Mouse (Mus musculus) R1 (cell line): ENCODE measurements around the gene Ifitm10.
A peak's percentile ranks its signal among the peaks of the same experiment; 100 is the strongest.
"Not testable (repeated sequence)": the region's sequence is repeated elsewhere in the genome, so short reads cannot be mapped to it uniquely, and the experiment has no call there.

ENCODE experiments used
- DNase-seq: peaks from one replicate; pipeline ENCODE4 v3.0.0-alpha.2; 2018; ENCODE audit warnings: low read depth, low spot score

The Ifitm10 gene

DNA sequence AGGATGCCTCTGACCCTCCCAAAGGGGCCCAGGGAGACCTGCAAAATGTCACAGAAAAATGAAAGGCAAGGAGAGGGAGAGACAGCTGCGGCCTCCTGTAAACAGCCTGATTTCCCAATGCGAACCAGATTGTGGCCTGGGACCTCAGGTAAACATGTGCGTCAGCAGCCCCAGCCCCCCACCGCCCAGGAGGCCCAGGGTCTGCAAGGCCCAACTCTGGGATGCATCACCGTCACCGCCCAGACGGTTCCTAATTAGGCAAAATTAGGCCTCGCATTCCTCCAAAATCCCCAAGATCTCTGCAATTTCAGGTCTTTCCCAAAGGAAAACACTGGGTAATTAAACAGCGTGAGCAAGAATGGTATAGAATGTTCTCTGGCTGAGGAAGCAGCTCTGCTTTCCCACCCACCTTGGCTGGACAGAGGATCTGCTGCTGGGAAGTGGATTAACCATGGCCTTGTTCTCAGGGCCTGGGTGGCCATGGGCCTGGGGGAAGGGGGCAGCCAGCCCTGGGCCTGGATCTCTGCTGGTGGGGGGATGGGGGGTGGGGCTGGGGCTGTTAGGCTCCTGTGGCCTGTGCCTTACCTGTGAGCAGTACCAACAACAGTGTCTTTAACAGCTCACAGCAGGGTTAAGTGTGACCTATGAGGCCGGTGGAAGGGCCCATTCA lies 51.8 kb downstream of the Ifitm10 start:
- not testable (repeated sequence) for DNase-seq

DNA sequence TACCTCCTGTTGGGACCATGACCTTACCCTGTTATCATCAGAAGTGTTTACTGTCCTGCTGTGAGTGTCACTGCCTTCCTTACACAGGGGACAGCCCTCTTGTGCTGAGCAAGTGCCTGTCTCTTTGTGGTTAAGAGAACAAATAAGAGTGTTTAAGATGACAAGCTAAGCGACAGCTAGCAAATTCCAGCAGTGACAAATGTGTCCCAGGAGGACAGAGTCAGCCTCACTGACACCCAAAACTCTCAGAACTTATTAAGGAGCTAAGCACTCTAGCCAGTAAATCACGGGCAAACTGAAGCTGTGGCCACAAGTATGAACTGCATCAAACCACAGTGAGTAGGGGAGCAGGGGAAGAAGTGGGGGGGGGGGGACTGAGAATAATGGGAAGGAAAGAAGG lies 52.6 kb downstream of the Ifitm10 start:
- DNase-seq = no peak

DNA sequence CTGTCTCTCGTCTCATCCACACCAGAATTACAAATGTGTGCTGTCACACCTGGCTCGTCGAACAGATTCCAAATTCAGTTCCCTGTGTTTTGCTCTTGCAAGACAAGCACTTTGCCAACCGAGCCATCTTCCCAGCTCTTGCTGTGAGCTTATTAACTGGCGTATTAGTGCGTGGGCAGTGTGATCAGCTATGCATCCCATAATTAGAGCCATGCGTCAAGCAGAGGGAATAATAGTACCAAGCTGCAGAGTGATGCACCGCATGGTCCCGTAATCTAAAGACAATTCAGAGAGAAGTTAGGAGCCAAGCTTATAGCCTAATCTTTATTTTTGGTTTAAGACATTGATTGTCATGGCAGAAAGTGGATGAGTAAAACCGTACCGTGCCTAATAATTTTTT lies 54.4 kb downstream of the Ifitm10 start:
- DNase-seq = no peak

DNA sequence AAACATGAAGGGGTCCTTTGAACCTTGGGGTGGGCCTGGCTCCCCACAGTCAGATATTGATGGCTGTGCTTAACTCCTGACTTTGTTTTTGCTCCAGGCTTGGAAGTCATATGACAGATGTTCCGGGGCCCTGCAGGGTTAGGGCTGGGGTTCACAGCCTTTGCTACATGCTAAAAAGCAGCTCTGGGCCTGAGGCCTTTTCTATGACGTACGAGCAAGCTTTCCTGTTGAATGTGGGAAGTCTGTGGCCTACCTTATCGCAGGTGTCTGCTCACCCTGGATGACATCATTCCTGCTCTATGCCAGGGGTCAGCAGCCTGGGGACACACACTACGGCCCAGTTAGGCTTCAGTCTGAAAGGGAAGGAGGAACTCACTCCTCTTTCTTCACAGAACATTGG lies 56.3 kb downstream of the Ifitm10 start:
- DNase-seq = no peak

DNA sequence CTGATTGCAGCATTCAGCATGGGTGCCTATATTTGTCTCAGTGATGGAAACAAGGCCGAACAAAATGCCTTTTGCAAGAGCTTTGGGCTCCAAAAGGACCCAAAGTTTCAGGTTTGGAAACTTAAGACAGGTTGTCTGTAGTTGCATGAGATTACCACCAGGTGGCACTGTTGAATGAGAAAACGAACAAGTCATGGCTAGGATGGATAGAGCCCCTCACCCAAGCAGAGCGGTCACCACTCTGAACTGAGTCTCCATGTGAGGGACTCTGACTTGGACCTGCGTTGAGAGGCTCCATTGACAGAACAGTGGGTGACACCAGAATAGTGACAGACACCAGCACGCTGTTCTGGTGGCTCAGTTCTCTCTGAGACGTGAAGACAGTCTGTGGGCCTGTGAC lies 57.0 kb downstream of the Ifitm10 start:
- DNase-seq = peak; percentile 58

DNA sequence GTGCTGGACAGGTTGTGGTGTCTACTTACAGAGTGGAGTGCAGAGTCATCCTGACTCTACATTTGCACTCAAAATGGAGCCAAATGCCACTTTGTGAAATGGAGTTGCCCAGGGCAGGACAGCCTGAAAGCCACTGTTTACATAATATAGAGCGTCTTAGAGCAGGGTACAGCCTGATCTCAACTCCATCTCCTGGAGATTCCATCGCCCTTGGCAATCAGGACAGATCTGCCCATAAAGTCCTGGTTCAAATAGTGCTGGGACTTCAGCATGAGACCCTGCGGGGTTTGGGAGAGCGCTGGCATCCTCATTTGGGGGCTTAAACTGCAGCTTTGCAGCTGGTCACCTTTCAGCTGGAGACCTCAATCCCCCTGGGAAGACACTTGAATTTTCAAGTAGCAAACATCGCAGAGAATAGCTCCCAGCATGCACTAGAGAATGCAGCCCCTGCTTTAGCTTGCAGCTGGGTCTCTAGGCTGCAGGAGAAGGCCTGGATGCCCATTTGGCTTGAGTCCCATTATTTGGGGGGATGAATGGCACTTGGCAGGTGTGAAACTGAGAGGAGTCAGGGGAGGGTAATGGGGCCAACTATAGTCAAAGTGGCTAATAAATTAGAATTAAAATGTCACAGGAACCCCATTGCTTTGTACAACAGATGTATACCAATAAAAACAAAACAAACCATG lies 58.8 kb downstream of the Ifitm10 start:
- no peak for DNase-seq

DNA sequence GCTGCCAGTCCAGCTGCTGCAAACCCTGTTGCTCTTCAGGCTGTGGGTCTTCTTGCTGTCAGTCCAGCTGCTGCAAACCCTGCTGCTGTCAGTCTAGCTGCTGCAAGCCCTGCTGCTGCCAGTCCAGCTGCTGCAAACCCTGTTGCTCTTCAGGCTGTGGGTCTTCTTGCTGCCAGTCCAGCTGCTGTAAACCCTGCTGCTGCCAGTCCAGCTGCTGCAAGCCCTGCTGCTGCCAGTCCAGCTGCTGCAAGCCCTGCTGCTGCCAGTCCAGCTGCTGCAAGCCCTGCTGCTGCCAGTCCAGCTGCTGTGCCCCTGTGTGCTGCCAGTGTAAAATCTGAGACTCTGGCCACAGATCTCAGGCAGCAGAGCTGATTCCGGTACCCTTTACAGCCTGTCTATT lies 69.6 kb downstream of the Ifitm10 start:
- DNase-seq = not testable (repeated sequence)

DNA sequence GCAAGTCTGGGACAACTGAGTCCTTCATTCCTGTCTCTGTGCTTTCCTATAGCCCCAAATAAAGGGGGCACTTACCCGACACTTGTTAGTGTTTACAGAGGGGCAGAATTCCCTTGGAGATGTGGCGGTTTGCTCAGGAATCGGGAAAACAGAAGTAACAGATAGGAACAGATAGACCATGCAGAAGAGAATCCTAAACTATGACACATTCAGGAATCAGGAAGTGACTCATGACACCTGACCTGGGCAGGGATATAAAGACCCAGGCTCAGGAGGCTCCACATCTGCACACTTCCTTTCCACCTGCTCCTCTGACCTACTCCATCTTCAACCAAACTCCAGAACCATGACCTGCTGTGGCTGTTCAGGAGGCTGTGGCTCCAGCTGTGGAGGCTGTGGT lies 70.3 kb downstream of the Ifitm10 start, which contains the start of gene Krtap5-4:
Krtap5-4 (plus strand) TSS at position 301 of the 400 bp plus-strand sequence.
- no peak for DNase-seq

DNA sequence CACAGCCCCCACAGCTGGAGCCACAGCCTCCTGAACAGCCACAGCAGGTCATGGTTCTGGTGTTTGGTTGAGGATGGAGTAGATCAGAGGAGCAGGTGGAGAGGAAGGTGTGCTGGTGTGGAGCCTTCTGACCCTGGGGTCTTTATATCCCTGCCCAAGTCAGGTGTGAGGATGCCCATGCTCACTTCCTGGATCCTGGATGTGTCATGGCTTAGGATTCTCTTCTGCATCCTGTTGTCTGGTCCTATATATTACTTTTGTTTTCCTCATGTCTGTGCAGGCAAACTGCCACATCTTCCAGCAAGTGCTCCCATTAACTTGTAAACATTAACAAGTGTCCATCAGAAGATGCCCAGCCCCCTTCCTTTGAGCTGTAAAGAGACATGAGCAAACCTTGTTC lies 76.5 kb downstream of the Ifitm10 start, which contains the start of gene Krtap5-1:
Krtap5-1 (minus strand) TSS at position 101 of the 400 bp plus-strand sequence.
- not testable (repeated sequence) for DNase-seq

DNA sequence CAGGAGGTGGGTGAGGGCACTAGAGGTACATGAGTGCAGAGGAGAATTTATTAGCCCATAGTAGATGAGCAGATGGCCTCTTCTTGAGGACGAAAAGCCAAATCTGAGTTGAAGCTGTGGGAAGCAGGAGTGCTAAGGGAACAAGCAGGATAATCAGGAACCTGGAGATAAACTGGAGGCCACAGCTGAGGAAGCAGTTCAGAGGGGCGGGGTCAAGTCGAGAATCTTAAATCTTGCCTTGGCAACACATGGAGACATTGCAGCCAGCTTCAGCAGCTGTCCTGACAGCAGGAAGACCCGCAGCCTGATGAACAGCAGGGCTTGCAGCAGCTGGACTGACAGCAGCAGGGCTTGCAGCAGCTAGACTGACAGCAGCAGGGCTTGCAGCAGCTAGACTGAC lies 77.4 kb downstream of the Ifitm10 start:
- DNase-seq = not testable (repeated sequence)

DNA sequence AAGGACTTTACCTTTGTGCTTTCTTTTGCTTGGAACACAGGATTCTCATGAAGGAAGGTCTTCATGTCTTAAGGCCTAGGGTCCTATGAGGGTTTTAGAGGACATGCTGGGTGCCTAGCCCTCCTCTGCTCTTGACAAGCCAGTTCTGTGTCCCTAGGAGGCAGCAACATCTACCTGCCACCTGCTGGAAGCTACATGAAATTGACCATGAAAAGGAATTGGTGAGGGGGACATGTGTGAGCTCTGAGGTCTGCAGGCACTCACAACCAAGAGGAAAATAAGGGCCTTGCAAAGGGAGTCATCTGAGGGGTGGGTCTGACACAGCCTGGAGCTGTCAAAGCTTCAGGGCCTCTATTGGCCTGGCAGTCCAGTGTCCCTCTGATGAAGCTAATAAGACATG lies 78.1 kb downstream of the Ifitm10 start:
- DNase-seq = no peak

DNA sequence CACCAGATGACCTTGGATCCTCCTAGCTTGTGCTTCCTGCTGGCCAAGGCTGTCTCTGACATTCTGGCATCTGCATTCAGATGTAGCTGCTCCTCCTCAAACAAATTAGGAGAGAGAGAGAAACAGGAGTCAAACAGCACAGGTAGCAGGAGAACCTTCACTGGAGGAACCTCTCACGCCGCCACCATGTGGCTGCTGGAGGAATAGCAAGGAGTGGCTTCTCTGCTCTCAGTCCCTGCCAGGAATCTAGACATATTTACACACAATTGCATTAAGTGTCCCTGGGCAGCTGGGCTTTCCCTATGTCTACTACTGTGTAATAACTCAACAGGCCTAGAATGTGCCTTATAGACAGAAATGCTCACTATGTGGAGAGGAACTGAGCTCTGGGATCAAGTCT lies 79.7 kb downstream of the Ifitm10 start:
- peak; percentile 36 for DNase-seq

DNA sequence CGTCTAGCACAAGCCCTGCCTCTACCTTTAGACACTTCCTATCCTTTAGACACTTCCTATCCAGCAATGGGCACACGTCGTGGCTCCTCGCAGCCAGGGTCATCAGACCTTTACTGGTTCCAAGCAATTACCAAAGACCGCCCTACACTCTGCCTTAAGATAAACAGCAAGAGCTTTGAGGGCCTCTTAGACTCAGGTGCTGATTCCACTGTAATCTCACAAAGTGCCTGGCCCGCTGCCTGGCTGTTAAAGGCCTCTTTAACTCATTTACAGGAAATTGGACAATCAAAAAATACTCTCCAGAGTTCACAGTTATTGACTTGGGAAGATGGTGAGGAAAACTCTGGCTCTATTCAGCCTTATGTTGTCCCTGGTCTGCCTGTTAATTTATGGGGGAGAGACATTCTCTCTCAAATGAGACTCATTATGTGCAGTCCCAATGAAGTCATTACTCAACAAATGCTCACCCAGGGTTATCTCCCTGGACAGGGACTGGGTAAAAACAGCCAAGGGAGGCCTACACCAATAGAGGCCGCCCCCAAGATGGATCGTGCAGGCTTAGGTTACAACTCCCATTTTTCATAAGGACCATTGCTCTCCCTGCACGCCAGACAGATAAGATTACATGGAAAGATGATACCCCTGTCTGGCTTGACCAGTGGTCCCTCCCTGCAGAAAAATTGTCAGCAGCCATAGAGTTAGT lies 87.5 kb downstream of the Ifitm10 start:
- not testable (repeated sequence) for DNase-seq

DNA sequence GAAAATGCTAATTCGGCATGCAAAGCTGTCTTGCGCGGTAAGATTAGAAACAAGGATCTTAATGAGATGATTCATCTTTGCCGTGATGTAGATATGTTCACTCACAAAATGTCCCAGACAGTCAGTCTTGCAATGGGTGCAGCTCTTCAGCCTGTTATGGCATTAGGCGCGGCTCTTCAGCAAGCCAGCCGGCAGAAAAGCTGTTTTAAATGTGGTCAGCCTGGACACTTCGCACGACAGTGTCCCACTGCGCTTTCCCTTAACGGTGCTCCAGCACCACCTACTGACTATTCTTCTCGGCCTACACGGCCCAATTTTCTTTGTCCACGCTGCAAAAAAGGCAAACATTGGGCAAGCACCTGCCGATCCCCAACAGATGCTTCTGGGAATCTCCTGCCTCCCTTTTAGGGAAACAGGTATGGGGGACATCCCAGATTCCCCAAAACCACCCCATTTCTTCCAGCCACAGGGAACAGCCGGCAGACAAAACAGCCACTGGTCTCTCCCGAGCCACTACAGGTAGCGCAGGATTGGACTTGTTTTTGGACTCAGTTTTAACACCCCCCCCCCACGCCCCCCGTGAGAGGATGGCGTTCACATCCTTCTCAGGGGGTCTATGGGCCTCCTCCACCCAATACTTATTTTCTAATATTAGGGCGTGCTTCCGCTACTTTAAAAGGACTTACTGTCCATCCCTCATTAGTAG lies 88.3 kb downstream of the Ifitm10 start:
- DNase-seq = peak; percentile 6

DNA sequence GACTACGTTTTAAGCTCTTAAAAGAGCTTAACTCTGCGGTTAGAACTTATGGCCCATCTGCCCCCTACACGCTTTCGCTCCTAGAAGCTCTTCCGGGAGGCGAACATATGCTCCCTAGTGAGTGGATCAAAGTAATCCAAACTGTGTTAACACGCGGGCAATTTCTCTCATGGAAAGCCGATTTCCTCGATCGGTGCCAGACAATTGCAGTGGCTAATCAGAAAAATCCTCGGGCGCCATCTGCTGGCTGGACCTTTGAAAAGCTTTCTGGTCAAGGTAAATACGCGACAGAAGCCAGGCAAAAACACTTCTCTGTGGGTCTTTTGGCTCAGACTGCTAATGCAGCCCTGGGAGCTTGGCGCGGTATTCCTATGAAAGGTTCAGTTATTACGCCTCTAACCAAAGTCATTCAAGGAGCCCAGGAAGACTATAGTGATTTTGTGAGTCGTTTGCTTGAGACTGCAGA lies 88.9 kb downstream of the Ifitm10 start:
- DNase-seq = peak; percentile 95

DNA sequence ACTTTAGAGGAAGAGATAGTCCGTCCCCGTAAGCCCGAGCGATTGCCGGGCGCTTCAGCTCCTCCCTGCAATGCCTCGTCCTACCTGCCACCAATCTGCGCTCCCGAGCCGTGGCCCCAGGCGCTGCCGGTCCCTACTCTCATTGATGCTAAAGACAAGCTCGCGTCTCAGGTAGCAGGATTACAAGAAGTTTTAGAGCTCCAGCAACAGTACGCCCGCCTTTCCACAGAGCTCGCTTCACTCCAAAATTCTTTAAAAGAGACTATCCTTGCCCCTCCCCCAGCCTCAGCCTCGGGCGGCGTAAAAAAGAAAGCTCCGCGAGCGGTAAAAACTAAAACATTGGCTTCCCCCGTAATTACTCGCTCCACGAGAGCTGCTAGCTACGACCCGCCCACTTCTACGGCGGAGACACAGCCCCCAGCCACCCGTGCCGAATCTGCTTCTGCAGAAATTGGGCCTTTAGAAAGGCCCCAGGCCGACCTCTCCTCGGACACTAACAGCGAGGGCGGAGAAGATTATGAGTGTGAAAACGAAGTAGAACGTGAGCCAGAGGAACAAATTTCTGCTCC lies 89.4 kb downstream of the Ifitm10 start:
- peak; percentile 85 for DNase-seq

DNA sequence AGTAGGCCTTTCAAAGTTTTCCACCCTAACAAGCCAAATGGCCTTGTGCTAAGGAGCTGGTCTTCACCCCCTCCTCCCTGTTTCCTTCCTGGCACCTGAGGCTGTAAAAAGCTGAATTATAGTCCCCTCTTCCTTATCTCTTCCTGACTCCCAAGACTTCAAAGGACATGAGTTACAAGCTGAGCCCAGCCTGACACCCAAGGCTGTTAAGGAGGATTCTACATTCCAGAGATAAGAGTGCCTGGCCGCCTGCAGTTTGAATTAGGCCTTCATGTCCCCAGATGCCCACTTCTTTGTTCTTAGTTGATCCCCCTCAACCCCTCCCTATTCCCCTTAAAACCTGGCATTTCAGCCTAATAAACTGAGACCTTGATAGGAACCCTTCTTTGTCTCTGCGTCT lies 90.7 kb downstream of the Ifitm10 start:
- not testable (repeated sequence) for DNase-seq

DNA sequence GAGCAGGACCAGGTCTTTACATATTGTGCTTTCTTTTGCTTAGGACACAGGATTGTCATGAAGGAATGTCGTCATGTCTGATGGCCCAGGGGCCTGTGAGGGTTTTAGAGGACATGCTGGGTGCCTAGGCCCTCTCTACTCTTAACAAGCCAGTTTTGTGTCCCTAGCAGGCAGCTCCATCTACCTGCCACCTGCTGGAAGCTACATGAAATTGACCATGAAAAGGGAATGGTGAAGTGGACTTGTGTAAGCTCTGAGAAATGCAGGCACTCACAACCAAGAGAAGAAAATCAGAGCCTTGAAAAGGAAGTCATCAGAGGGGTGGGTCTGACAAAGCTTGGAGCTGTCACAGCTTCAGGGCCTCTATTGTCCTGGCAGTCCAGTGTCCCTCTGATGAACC lies 94.3 kb downstream of the Ifitm10 start:
- peak; percentile 23 for DNase-seq

DNA sequence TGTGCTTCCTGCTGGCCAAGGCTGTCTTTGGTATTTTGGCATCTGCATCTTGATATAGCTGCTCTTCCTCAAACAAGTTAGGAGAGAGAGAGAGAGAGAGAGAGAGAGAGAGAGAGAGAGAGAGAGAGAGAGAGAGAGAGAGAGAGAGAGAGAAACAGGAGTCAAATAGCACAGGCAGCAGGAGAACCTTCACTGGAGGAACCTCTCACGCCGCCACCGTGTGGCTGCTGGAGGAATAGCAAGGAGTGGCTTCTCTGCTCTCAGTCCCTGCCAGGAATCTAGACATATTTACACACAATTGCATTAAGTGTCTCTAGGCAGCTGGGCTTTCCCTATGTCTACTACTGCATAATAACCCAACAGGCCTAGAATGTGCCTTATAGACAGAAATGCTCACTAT lies 95.4 kb downstream of the Ifitm10 start:
- peak; percentile 30 for DNase-seq
